Mouse (Mus musculus): ENCODE measurements around the gene Slc51b. TPM values are rescaled to one million over a fixed set of nuclear protein-coding genes. Genes with fewer than 3 reads are reported as not detected.

Gene Slc51b
- not detected for polyA plus RNA-seq (2017; shearing (Covaris generic))

DNA sequence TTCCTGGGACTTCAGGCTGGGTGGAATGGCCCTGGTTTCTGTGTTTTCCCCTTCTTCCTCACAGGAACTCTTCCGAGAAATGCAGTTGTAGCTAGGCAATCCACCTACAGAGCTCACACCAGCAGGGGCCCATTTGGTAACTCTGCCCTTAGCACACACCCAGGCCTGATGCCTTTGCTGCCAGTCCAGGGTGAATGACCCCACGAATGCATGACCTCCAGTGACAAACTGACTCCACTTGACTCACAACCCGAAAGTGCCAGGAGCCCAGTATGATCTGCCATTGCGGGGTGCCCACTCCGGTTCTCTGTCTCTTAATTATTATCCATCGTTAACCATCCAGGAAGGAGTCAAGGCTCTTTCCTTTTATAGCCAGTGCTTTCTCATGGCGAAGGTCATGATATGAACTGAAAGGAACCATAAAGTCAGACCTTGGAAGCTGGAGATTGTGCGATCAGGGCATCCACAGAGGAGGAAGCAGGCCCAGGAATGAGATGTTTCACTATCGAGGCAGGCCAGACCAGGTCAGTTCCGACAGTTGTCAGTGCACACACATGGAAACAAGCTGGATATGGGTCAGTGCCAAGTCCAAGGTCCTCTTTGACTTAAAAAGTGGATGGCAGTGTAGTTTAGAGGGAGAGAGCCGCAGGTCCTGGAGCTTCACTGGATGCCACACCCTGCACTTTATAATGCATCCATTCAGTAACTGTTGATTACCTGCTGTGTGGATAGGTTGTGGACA is at the start of gene Slc51b:
Gene Slc51b, minus strand, starts transcription at position 196 of the 742 bp plus-strand sequence.

DNA sequence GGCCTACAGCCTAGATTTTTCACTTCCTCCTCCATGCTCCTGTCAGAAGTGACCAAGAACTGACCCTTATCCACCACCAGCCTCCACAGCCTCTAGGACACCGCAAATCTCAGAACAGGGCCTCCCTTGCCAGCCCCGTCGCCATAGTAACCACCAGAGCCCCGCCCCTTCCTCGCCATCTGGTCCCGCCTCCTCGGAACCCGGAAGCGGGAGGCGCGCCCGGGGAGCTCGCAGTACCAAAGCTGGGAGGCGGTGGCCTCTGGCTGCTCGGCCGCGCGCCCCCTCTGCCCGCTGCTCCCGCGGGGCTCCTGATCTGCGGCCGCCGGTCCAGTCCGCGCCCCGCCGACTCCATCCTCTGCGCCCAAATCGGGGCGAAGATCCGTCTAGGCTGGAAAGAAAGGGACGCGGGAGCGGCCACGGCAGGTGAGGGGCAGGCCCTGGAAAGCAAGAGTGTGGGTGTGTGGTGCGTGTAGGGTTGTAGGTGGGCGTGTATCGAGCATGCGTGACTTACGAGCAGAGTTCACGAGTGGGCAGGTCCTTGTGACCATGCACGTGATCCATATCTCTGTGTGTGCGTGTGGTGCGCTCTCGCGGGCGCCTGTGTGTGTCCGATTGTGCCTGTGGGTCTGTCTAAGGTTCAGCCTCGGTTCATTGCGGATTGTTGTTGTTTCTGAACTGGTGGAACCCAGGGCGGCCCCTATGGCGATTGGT is 38.1 kb upstream of the Slc51b start, which contains the start of gene Spg21:
Gene Spg21, plus strand, starts transcription at position 216 of the 711 bp plus-strand sequence.

DNA sequence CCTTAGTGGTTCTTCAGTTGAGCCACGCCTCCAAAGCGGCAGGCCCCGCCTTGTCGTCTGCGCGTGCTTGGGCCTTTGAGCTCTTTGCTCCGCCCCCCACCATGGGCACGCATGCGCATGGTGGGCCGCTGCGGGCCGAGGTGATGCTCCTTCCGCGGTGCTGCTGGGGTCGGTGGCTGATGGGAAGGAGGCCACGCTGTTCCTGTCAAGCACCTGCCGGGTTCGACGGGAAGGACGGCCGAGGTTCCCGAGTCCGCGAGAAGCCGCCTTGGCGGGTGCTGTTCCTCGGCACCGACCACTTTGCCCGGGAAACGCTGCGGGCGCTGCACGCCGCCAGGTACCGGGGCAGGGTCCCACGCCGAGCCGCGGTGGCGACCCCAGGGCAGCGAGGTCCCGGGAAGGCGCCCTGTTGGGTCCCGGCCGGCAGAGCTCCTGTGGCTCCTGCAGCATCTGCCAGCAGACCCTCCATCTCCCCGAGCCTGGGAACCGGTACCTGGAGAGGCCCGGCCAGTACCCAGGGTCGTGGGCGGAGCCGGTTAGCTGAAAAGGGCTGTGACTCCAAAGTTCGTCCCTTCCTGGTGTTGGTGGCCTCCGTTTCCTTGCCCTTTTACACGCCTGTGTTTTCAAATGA is 13.0 kb upstream of the Slc51b start, which contains the start of gene Mtfmt:
Gene Mtfmt, plus strand, starts transcription at position 112 of the 631 bp plus-strand sequence.

DNA sequence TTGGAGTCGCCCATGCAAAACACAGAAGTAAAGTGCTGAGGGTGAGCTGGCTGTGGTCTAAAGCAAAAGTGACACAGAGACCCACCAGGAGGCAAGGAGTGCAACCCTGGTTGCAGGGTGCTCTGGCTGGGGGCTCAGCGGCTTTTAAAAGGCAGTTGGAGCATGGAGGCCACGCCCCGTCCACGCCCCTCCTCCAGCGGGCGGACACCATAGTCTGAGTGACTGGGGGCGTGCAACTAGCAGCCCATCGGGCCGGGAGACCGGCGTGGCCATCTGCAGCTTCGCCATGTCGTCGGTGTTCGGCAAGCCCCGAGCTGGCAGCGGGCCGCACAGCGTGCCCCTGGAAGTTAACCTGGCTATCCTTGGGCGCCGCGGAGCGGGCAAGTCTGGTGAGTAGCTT is 24.5 kb downstream of the Slc51b start, which contains the start of gene Rasl12:
Gene Rasl12, plus strand, starts transcription at position 228 of the 400 bp plus-strand sequence.

DNA sequence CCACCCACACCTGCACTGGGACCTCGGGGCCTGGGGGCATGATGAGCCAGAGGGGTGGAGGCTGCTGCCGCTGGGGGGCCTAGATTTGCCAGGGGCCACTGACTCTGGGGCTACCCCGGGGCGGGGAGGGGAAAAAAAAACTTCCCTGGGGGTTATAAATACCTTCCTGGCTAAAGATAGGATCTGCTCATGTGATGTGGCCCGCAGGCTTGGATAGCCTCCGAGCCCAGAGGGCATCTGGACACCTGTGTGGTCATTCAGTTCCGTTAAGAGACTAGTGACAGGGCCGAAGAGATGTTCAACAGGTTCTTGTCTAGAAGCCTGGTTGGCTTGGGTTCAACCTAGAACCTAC is 31.2 kb downstream of the Slc51b start, which contains the start of gene Kbtbd13:
Gene Kbtbd13, minus strand, starts transcription at position 40 of the 352 bp plus-strand sequence.

Other genes starting within 250 kb of the Slc51b start
- gene Parp16, start 227.6 kb downstream of the Slc51b start, polyA plus RNA-seq (2017; shearing (Covaris generic)) = 10.1 TPM
- gene Cilp, start 157.8 kb downstream of the Slc51b start, polyA plus RNA-seq (2017; shearing (Covaris generic)) = not detected
- 27.9 TPM for gene Clpx, start 128.7 kb downstream of the Slc51b start, polyA plus RNA-seq (2017; shearing (Covaris generic))
- 23.4 TPM for gene Pdcd7, start 76.9 kb downstream of the Slc51b start, polyA plus RNA-seq (2017; shearing (Covaris generic))
- not detected for gene Ubap1l, start 61.9 kb downstream of the Slc51b start, polyA plus RNA-seq (2017; shearing (Covaris generic))
- not detected for gene Kbtbd13, start 31.3 kb downstream of the Slc51b start, polyA plus RNA-seq (2017; shearing (Covaris generic))
- gene Rasl12, start 24.4 kb downstream of the Slc51b start, polyA plus RNA-seq (2017; shearing (Covaris generic)) = not detected
- 25.9 TPM for gene Mtfmt, start 12.8 kb upstream of the Slc51b start, polyA plus RNA-seq (2017; shearing (Covaris generic))
- gene Spg21, start 38.0 kb upstream of the Slc51b start, polyA plus RNA-seq (2017; shearing (Covaris generic)) = 79.2 TPM
- not detected for gene Ankdd1a, start 97.2 kb upstream of the Slc51b start, polyA plus RNA-seq (2017; shearing (Covaris generic))
- 44.6 TPM for gene Plekho2, start 157.1 kb upstream of the Slc51b start, polyA plus RNA-seq (2017; shearing (Covaris generic))
- 0.11 TPM for gene Pif1, start 164.2 kb upstream of the Slc51b start, polyA plus RNA-seq (2017; shearing (Covaris generic))
- gene Rbpms2, start 206.7 kb upstream of the Slc51b start, polyA plus RNA-seq (2017; shearing (Covaris generic)) = 1.3 TPM
- gene Oaz2, start 245.0 kb upstream of the Slc51b start, polyA plus RNA-seq (2017; shearing (Covaris generic)) = 65.6 TPM

All from effector memory CD4-positive, alpha-beta T cell, adult 5 months (primary cell).